Mouse (Mus musculus) liver, embryonic 13.5 days (tissue): ENCODE measurements at regions not wholly inside any gene's neighbourhood (a gene's known extent, or its start where the extent isn't known, plus 50 kb on each side); places are given as distances from the start of the nearest gene placed in this dataset.
"Not testable (repeated sequence)": the region's sequence is repeated elsewhere in the genome, so short reads cannot be mapped to it uniquely, and the experiment has no call there.

Source experiments
- ATAC-seq: fragments of 200-750 bp; cut with Nextera tagmentation; 2 replicates; pipeline ENCODE4 v1.8.0; 2017; ENCODE audit warnings: low read depth, mild to moderate bottlenecking, moderate number of reproducible peaks, moderate library complexity
- DNase-seq: peaks from one replicate; pipeline ENCODE4 v3.0.0; 2022
- H3K27ac ChIP-seq: fragments of 300-500 bp; sonication (generic); 2 replicates; pipeline ENCODE4 v1.5.1; 2015; ENCODE audit warnings: moderate library complexity, mild to moderate bottlenecking, inconsistent platforms
- H3K27me3 ChIP-seq: fragments of 300-500 bp; sonication (generic); 2 replicates; pipeline ENCODE4 v1.6.1; 2015; ENCODE audit warnings: mild to moderate bottlenecking, inconsistent platforms
- H3K36me3 ChIP-seq: fragments of 300-500 bp; sonication (generic); 2 replicates; pipeline ENCODE4 v1.6.1; 2015; ENCODE audit warnings: mild to moderate bottlenecking, inconsistent platforms
- H3K4me1 ChIP-seq: fragments of 300-500 bp; sonication (generic); replicated peaks from 2 replicates; pipeline ENCODE4 v1.6.1; 2015; ENCODE audit warnings: inconsistent platforms
- H3K4me2 ChIP-seq: fragments of 300-500 bp; sonication (generic); 2 replicates; pipeline ENCODE4 v1.6.1; 2015; ENCODE audit warnings: inconsistent platforms, mild to moderate bottlenecking, moderate library complexity
- H3K4me3 ChIP-seq: fragments of 300-500 bp; sonication (generic); replicated peaks from 2 replicates; pipeline ENCODE4 v1.5.1; 2015; ENCODE audit warnings: mild to moderate bottlenecking, inconsistent platforms
- H3K9ac ChIP-seq: fragments of 300-500 bp; sonication (generic); 2 replicates; pipeline ENCODE4 v1.6.1; 2015; ENCODE audit warnings: mild to moderate bottlenecking, inconsistent platforms
- H3K9me3 ChIP-seq: fragments of 300-500 bp; sonication (generic); replicated peaks from 2 replicates; pipeline ENCODE4 v1.6.1; 2016; ENCODE audit warnings: inconsistent platforms
- WGBS: fragments of 180-500 bp; shearing (Covaris S2); methylation state at CpG from one replicate; pipeline ENCODE4 v1.1.7; 2015; ENCODE audit not compliant: insufficient replicate concordance; 5-methylcytosine and 5-hydroxymethylcytosine counted together

DNA sequence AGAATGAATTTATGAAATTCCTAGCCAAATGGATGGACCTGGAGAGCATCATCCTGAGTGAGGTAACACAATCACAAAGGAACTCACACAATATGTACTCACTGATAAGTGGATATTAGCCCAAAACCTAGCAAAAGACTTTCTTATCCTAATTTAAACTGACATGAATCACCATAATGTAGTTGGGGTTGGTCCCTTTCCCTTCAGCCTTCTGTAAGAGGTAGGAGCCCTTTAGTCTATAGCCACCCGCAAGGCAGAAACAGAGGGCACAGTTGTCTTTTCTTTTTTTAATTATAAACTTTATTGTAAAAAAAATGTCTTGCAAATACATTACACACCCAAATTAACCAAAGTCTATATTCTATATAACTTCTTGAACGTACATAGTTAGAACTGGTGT, 81.3 kb downstream of the Ogfrl1 start:
- H3K36me3 ChIP-seq, H3K9me3 ChIP-seq, H3K4me2 ChIP-seq, H3K27ac ChIP-seq, H3K4me1 ChIP-seq, H3K4me3 ChIP-seq, H3K9ac ChIP-seq, H3K27me3 ChIP-seq, DNase-seq, ATAC-seq: not testable (repeated sequence)
- WGBS = 84% methylated on average over 2 of the region's 2 CpGs

DNA sequence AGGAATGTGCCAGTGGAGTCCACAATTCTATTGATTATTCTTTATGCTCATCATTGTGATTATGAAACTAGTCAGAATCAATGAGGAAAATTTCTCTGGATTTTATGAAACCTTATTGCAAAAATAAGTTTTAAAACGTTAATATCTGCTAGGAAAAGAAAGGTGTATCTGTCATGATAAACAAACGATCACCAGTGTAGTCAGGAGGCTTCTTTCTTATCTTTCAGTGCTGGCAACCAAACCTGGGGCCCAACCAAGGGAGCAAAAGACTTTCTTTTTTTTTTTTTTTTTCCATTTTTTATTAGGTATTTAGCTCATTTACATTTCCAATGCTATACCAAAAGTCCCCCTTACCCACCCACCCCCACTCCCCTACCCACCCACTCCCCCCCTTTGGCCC, 82.7 kb downstream of the Ogfrl1 start:
- not testable (repeated sequence) for H3K9ac ChIP-seq, H3K27ac ChIP-seq, H3K4me1 ChIP-seq, H3K27me3 ChIP-seq, H3K9me3 ChIP-seq, H3K4me2 ChIP-seq, DNase-seq, H3K4me3 ChIP-seq, H3K36me3 ChIP-seq
- 26% methylated on average over 2 of the region's 2 CpGs for WGBS
- ATAC-seq = peak; percentile 59

DNA sequence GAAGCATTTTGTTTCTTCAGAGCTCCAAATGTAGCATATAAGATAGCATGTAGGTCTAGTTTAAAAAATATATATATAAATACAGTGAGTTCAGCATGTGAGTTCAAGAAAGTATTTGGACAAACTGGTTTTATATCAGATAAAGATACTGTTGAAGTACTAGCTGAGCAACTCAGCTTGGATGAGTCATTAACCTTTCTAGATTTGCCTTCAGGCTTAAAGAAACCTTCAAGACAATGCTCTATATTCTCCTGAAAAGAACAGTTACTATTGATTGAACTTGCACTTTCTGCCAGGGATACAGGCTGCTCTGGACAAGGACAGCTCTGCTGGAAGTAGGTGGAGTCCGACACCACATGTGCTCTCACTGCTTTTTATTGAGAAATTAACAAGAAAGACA, 104.9 kb downstream of the Ogfrl1 start:
- Histone ChIP-seq H3K4me2 (no peak overlapping the region), H3K4me1 (no peaks in the 10 kb centered on the region), H3K9me3 (no peaks in the 10 kb centered on the region), H3K27me3 (no peaks in the 10 kb centered on the region), H3K4me3 (no peak overlapping the region), H3K9ac (no peak overlapping the region), H3K27ac (no peak overlapping the region), H3K36me3 (peaks cover 5% of the 10 kb centered on the region; the same call in 1 of the 2 replicates)
- 85% methylated on average over 1 of the region's 1 CpGs for WGBS
- no peak for ATAC-seq
- no peak for DNase-seq

DNA sequence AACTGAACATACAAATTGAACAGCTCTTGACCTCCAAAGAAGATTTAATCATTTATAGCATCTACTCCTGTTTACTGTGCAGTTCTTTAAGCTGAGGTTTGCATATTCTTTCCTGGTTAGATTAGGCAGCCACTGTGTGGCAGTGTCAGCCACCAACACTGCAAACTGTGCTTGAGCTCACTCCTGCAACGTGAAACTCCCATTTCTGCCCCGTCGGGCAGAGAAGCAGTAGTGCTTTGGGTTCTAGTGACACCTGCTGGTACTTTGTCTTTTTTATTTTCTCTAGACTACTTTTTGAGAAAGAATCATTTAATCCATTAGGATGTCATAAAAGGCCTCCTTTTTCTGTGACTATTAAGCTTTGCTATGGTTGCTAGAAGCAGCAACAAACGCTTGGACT, 110.8 kb downstream of the Ogfrl1 start:
- Histone ChIP-seq H3K9ac (no peak overlapping the region), H3K27ac (no peak overlapping the region), H3K4me3 (no peak overlapping the region), H3K9me3 (no peaks in the 10 kb centered on the region), H3K27me3 (no peaks in the 10 kb centered on the region), H3K4me1 (peaks cover 30% of the 10 kb centered on the region), H3K4me2 (no peak overlapping the region), H3K36me3 (peaks cover 4% of the 10 kb centered on the region; the same call in 1 of the 2 replicates)
- WGBS = 32% methylated on average over 4 of the region's 4 CpGs
- DNase-seq (no peak), ATAC-seq (no peak)

DNA sequence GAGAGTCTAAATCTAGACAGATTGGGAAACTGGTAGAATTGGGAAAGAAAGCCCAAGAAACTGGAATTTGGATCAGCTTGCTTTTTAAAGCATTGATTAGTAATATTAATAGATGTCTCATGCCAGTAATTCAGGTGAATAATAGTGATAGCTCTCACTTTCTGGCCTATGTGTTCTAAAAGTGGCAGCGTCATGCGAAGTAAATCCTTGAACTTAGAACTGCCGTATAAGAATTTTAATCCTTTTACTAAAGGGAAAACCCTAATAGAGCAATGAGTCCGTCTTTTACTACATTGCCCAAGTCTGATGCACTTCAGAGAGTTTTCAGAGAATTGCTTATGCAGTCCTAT, 114.7 kb downstream of the Ogfrl1 start:
- H3K4me3 ChIP-seq = peak overlapping the region; percentile 23
- H3K4me2 ChIP-seq = peak overlapping the region; percentile 56
- 72% methylated on average over 4 of the region's 4 CpGs for WGBS
- H3K36me3 ChIP-seq = peaks cover 17% of the 10 kb centered on the region; the same call in 1 of the 2 replicates
- H3K27me3 ChIP-seq = no peaks in the 10 kb centered on the region
- ATAC-seq = peak; percentile 5
- H3K9me3 ChIP-seq = no peaks in the 10 kb centered on the region
- H3K27ac ChIP-seq = peak overlapping the region; percentile 97
- H3K4me1 ChIP-seq = peaks cover 50% of the 10 kb centered on the region
- H3K9ac ChIP-seq = peak overlapping the region; percentile 67
- no peak for DNase-seq

DNA sequence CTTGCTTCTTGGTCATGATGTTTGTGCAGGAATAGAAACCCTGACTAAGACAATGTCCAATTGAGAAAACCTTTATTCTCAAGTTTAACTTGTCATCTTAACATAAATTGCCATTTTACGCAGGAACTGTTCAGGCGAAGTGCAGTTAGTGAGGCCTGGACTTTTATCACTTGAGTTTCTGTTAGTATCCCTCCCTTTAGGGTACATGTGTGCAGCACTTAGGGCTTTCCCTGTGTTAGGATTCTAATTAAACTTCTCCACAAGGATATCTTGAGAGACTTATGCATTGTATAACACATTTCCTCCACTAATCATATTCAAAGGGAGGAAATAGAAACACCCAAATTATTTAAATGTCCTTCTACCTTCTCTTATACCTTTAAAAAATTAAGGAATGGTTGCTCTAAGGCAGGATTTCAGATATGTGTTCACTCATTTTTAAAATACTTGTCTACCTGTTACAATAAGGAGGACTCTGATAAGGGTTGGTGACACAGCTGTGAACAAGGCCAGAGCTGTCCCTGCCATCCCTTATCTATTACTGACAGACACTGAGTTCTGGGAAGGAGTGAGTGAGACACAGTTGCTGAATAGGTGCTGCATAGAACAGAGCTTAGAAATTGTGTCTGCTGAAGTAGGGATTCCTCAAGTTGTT, 115.2 kb downstream of the Ogfrl1 start:
- H3K36me3 ChIP-seq = peaks cover 17% of the 10 kb centered on the region; the same call in 1 of the 2 replicates
- peak overlapping the region; percentile 56 for H3K4me2 ChIP-seq
- DNase-seq (peak; percentile 78), ATAC-seq (peak; percentile 100)
- H3K9me3 ChIP-seq = no peaks in the 10 kb centered on the region
- peak overlapping the region; percentile 67 for H3K9ac ChIP-seq
- peaks cover 50% of the 10 kb centered on the region for H3K4me1 ChIP-seq
- H3K27ac ChIP-seq = peak overlapping the region; percentile 97
- H3K4me3 ChIP-seq = peak overlapping the region; percentile 23
- WGBS = 27% methylated on average over 2 of the region's 2 CpGs
- no peaks in the 10 kb centered on the region for H3K27me3 ChIP-seq

DNA sequence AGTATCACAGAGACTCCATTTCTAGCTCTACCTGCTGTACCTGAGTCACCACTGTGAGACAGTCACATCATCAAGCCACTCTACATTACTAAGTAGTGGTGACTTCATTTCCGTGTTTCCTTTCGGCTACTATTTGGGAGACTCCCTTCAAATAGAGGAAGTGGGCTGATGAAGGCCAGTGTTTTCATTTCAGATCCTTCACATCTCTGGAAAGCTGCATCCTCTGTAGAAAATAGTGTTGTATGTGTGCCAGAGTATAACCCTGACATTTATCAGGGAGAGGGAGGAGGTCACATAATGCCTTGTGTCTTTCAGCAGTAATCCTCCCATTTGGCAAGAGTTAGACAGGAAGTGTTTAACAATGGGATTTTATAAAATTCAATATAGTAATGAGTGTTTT, 117.7 kb downstream of the Ogfrl1 start:
- no peak overlapping the region for H3K4me3 ChIP-seq
- 78% methylated on average over 2 of the region's 2 CpGs for WGBS
- DNase-seq = no peak
- peak overlapping the region; percentile 29; the same call in 1 of the 2 replicates for H3K27ac ChIP-seq
- no peak overlapping the region for H3K4me2 ChIP-seq
- no peak for ATAC-seq
- H3K9me3 ChIP-seq = no peaks in the 10 kb centered on the region
- H3K4me1 ChIP-seq = peaks cover 44% of the 10 kb centered on the region
- peaks cover 25% of the 10 kb centered on the region for H3K36me3 ChIP-seq
- H3K27me3 ChIP-seq = no peaks in the 10 kb centered on the region
- no peak overlapping the region for H3K9ac ChIP-seq

DNA sequence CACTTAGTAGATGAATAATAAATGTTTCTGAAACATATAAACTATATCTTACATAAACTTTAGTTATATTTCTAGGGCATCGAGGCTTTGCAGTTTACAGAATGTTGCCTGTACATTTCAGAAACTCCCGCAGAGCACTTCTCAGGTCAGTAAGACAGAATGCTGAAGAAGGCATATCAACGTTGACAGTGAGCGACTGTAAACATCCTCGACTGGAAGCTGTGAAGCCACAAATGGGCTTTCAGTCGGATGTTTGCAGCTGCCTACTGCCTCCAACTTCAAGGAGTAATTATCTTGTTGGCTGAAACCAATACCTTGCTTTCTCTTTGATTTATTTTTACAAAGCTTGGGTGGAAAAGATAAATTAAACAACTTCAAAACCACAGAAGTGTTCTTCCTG, 125.5 kb downstream of the Ogfrl1 start:
- Histone ChIP-seq H3K27ac (no peak overlapping the region), H3K36me3 (peaks cover 24% of the 10 kb centered on the region), H3K4me2 (no peak overlapping the region), H3K27me3 (no peaks in the 10 kb centered on the region), H3K4me3 (no peak overlapping the region), H3K4me1 (peaks cover 10% of the 10 kb centered on the region), H3K9me3 (no peaks in the 10 kb centered on the region), H3K9ac (no peak overlapping the region)
- ATAC-seq = no peak
- no peak for DNase-seq
- 45% methylated on average over 6 of the region's 6 CpGs for WGBS

DNA sequence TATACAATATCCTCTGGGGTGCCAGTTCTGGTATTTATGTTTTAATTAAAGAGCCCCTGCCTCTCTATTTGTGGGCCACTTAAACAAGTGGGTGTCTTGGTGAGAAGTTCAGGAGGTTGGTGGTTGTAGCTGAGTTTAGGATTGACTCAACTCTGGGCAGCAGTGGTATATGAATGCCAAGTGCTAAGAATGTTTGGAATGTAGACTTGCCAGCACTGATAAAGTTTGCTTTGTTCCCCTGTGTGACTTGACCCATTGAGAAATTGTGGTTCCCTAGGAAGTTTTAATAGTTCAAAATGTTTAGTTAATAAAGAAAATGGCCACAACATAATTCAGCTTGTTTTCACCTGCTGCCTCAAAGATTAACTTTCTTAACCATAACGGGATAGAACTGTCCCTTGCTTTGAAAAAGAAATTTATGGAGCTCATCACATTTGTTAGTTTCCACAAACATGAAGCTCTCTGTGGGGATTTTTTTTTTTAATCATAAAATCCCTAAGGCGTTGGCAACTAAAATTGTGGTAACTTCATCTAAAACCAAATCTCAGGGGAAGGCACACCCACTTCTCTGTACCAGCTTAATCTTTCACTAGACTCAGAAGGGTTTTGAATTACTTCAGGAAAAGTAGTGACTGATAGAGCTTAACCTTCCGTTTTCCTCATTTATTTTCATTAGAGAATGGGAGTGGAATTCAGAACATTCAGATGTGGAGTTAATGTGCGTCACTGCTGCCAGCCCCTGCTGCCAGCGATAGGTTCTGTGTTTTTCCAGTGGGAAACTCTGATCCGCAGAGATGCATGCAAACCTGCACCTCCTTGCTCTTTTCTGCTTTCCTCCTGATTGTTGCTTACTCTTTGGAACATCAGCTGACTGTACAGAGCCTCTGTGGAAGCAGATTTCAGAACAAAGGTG, 126.4 kb downstream of the Ogfrl1 start:
- Histone ChIP-seq H3K4me1 (peaks cover 10% of the 10 kb centered on the region), H3K36me3 (peaks cover 16% of the 10 kb centered on the region), H3K9me3 (no peaks in the 10 kb centered on the region), H3K4me2 (no peak overlapping the region), H3K27me3 (no peaks in the 10 kb centered on the region), H3K4me3 (no peak overlapping the region), H3K27ac (no peak overlapping the region), H3K9ac (no peak overlapping the region)
- DNase-seq = no peak
- no peak for ATAC-seq
- 68% methylated on average over 6 of the region's 6 CpGs for whole genome bisulfite sequencing

DNA sequence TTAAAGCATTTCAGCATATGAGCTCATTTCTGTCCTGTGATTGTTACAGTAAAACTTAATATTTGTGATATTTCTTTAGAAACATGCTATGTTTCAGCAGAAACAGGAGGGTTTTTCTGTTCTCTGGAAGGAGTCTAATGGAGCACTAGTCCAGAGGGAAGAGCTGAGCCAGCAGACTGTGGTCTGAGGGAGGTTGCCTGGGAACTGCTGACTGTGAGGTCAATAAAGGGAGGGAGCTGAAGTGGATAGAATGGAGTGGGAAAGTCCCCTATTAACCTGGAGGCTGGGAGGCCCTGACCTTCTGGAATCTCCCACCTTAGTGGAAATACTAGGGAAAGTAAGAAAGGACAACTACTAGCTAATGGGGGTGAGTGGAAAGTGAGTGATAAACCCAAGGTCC, 129.5 kb downstream of the Ogfrl1 start:
- Histone ChIP-seq H3K9ac (no peak overlapping the region), H3K27ac (no peak overlapping the region)
- ATAC-seq = peak; percentile 57; the same call in 1 of the 2 replicates

DNA sequence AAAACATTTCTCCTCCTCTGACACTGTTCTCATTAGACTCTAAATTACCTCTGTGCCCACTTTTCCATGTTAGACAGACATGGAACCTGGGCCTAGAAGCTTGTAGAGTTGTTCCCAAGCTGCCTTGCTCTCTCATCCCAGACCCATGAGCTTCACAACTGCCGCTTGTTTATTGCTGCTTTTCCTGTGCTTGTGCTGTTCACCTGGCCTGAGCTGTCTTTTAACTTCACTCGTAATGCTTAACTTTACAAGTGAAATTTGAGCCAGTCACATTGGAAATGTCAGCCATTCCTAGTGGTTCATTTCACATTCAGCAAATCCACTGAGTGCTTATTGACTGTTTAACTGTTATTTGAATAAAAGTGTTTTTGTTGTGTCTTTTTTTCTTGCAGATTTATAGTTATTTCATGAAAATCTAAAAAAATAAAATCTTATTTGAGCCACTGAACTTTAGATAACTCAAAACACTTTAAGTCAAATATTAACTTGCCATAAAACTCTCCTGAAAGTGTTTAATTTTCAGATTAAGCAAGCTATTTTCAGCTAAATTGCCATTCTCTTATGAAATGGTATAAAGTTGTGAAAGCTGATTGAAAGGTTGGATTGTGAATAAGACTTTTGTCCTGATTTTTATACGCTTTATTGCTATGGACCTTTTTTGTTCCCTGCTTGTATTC, 131.9 kb downstream of the Ogfrl1 start:
- ATAC-seq (no peak), DNase-seq (no peak)
- H3K27me3 ChIP-seq = no peaks in the 10 kb centered on the region
- no peak overlapping the region for H3K4me3 ChIP-seq
- H3K4me1 ChIP-seq = peaks cover 12% of the 10 kb centered on the region
- H3K36me3 ChIP-seq = peaks cover 5% of the 10 kb centered on the region
- H3K4me2 ChIP-seq = no peak overlapping the region
- no peak overlapping the region for H3K27ac ChIP-seq
- H3K9ac ChIP-seq = no peak overlapping the region
- no peaks in the 10 kb centered on the region for H3K9me3 ChIP-seq
- 82% methylated on average over 3 of the region's 3 CpGs for WGBS

More for the DNA sequence above, 129.5 kb downstream of the Ogfrl1 start:
- Histone ChIP-seq H3K4me2 (no peak overlapping the region), H3K9me3 (no peaks in the 10 kb centered on the region), H3K36me3 (peaks cover 13% of the 10 kb centered on the region), H3K27me3 (no peaks in the 10 kb centered on the region), H3K4me1 (peaks cover 22% of the 10 kb centered on the region), H3K4me3 (no peak overlapping the region)
- no peak for DNase-seq
